Mouse (Mus musculus): ENCODE data around the gene Enpp4. TPM values are rescaled to one million over a fixed set of nuclear protein-coding genes. Genes with fewer than 3 reads are reported as not detected.

Enpp4 gene
- 5.4 and 6.5 TPM in 2 replicates for polyA plus RNA-seq (2015; fragmentation: Nextera tagmentation; extraction: Ambion mirVana)

DNA sequence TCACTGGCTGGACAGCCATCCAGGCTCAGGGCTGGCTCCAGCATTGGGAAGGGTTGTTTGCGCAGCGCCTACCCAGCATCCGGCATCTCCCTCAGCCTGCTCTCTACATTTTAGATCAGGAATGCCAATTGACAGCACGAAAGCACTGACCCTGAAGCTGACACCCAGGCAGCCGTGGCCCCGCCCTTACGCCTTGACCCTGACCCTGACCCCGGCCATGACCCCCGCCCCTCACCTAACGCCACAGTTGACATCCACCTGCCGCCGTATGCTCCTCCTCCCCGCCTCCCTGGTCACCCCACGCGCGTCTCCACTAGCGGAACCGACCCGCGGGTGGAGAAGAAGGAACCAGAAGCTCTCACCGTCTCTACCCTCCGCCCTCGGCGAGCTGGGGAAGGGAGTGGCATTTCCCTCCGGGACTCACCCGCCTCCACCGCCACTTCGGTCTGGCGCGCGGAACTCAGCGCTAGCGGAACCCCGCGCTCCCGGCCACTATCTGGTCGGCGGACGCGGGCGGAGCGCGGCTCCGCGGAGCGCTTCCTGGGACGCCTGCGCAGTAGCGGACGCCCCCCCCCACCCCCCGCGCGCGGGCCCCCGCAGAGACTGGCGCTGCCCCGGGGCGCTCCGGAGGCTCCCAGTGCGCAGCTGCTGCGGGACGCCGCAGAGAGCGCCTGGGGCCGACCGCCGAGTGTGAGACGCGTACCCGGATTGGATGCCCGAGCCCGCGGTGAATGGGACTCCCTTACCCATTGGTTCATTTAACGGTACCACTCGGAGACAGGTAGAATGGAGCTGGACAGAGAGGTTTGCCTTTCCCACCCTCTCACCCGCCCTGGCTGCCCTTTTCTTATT, at the start of gene Enpp4:
Enpp4 (minus strand) TSS at position 523 of the 852 bp plus-strand sequence.
- Histone ChIP-seq H3K4me1 (0 out of 2 replicates have a peak, but pooled peaks cover 6% of the 10 kb centered on the region), H3K9ac (peak within 1 kb of the TSS; percentile 66), H3K4me3 (peak within 1 kb of the TSS; percentile 80), H3K9me3 (no peaks in the 10 kb centered on the region), H3K36me3 (no peaks in the 10 kb centered on the region), H3K27me3 (no peaks in the 10 kb centered on the region), H3K27ac (peak within 1 kb of the TSS; percentile 55; the same call in 1 of the 2 replicates), H3K4me2 (peak within 1 kb of the TSS; percentile 96)
- peak; percentile 98 for ATAC-seq (ENCODE audit: borderline replicate concordance, extremely low read depth, low FRiP score, low TSS enrichment)
- under 1% methylated on average over 73 of the region's 76 CpGs for WGBS

GRCm38 (mm10) chr17:44155204-44155603, 49.6 kb upstream of the Enpp4 start:
- no peak for ATAC-seq (ENCODE audit: borderline replicate concordance, extremely low read depth, low FRiP score, low TSS enrichment)
- H3K27ac ChIP-seq = 0 out of 2 replicates have a peak overlapping the region, but pooled peaks have one; percentile 2
- no peaks in the 10 kb centered on the region for H3K36me3 ChIP-seq

GRCm38 (mm10) chr17:44153871-44154270, 48.3 kb upstream of the Enpp4 start:
- WGBS = 15% methylated on average over 5 of the region's 5 CpGs
- Histone ChIP-seq H3K4me3 (no peak overlapping the region), H3K9ac (no peak overlapping the region; the same call in 1 of the 2 replicates), H3K9me3 (no peaks in the 10 kb centered on the region), H3K36me3 (no peaks in the 10 kb centered on the region), H3K27ac (peak overlapping the region; percentile 70), H3K27me3 (no peaks in the 10 kb centered on the region), H3K4me2 (peak overlapping the region; percentile 19), H3K4me1 (peaks cover 14% of the 10 kb centered on the region; the same call in 1 of the 2 replicates)
- no peak for ATAC-seq (ENCODE audit: borderline replicate concordance, extremely low read depth, low FRiP score, low TSS enrichment)

More at GRCm38 (mm10) chr17:44155204-44155603, 49.6 kb upstream of the Enpp4 start:
- Histone ChIP-seq H3K4me3 (no peak overlapping the region), H3K9me3 (no peaks in the 10 kb centered on the region), H3K27me3 (no peaks in the 10 kb centered on the region), H3K9ac (no peak overlapping the region), H3K4me1 (peaks cover 14% of the 10 kb centered on the region; the same call in 1 of the 2 replicates), H3K4me2 (no peak overlapping the region)
- WGBS = 41% methylated on average over 2 of the region's 2 CpGs

GRCm38 (mm10) chr17:44151889-44152288, 46.3 kb upstream of the Enpp4 start:
- Histone ChIP-seq H3K27me3 (no peaks in the 10 kb centered on the region), H3K9ac (no peak overlapping the region), H3K9me3 (no peaks in the 10 kb centered on the region), H3K36me3 (no peaks in the 10 kb centered on the region), H3K4me2 (no peak overlapping the region), H3K4me1 (peaks cover 14% of the 10 kb centered on the region; the same call in 1 of the 2 replicates), H3K4me3 (no peak overlapping the region), H3K27ac (peak overlapping the region; percentile 13)
- ATAC-seq (ENCODE audit: borderline replicate concordance, extremely low read depth, low FRiP score, low TSS enrichment) = no peak
- 43% methylated on average over 8 of the region's 8 CpGs for WGBS

DNA sequence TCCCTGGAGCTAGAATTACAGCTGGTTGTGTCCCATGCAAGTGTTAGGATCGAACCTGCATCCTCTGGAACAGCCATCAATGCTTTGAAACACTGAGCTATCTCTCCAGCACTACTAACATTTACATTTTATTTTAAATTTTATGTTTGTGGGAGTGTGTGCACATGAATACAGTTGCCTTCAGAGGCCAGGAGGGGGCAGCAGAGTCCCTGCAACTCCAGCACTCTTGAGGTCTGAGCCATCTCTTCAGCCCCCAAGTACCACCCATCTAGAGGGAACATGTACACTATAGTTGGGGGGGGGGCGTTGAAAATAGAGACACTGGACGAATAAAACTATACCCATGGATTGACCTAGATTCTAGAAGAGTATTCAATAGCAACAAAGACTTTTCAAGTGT, 45.5 kb upstream of the Enpp4 start:
- no peak for ATAC-seq (ENCODE audit: borderline replicate concordance, extremely low read depth, low FRiP score, low TSS enrichment)
- WGBS = 64% methylated on average over 3 of the region's 3 CpGs
- Histone ChIP-seq H3K27me3 (no peaks in the 10 kb centered on the region), H3K36me3 (no peaks in the 10 kb centered on the region), H3K4me2 (no peak overlapping the region), H3K4me1 (peaks cover 14% of the 10 kb centered on the region; the same call in 1 of the 2 replicates), H3K4me3 (no peak overlapping the region), H3K9me3 (no peaks in the 10 kb centered on the region), H3K27ac (no peak overlapping the region), H3K9ac (no peak overlapping the region)

DNA sequence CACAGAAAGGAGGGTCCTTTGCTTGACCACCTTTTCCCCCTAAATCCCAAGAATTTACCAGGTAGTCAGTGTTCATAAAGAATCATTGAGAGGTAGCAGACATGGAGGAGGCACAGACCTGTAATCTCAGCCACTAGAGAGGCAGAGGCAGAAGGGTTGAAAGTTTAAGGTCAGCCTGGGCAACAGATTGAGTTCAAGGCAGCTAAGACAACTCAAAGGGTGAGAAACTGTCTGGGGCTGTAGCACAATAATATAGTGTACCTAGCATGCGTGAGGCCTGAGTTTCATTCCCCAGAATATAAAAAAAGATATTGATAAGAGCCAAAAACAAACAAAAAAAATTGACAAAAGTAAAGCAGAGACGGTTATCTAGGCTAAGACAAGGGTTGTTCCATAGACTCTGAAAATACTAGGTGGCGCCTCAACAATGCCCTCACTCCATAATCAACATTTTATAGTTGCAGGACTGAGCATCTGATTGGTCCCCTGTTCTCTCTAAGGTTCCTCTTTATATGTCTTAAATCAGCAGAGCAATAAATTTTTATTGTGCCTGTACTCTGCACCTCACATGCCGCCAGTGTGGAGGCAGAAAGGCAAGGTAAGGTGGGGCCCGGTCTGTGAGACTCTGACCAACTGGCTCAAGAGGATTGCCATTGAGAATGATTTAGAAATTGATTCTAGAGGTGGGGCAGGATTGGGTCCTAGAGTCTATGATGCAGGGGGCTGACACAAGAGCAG, 42.7 kb upstream of the Enpp4 start:
- WGBS = 83% methylated on average over 5 of the region's 5 CpGs
- Histone ChIP-seq H3K4me2 (no peak overlapping the region), H3K9ac (no peak overlapping the region), H3K9me3 (no peaks in the 10 kb centered on the region), H3K36me3 (no peaks in the 10 kb centered on the region), H3K27ac (no peak overlapping the region), H3K4me1 (0 out of 2 replicates have a peak, but pooled peaks cover 8% of the 10 kb centered on the region), H3K27me3 (no peaks in the 10 kb centered on the region), H3K4me3 (no peak overlapping the region)
- ATAC-seq (ENCODE audit: borderline replicate concordance, extremely low read depth, low FRiP score, low TSS enrichment) = no peak

DNA sequence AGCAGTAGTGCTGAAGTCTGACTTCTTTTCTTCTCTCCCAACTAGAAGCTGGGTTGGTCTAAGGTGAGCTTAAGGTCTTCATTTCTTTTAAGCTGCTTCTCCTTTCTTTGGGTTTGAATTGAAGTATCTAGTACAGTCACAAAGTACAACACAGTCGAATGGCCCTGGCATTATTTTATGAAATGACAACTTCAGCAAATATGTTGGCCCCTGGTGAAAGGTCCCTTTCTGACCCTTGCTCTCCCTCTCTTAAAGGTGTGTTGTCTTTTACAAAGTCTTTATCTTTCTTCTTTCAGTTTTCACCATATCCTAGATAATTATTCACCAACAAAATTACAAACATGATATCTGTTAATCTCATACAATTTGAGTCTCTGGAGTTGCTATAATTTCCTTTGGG, 40.2 kb upstream of the Enpp4 start:
- 72% methylated on average over 1 of the region's 1 CpGs for WGBS
- no peak for ATAC-seq (ENCODE audit: borderline replicate concordance, extremely low read depth, low FRiP score, low TSS enrichment)
- no peaks in the 10 kb centered on the region for H3K4me1 ChIP-seq
- no peaks in the 10 kb centered on the region for H3K36me3 ChIP-seq
- no peak overlapping the region for H3K27ac ChIP-seq
- no peak overlapping the region for H3K4me3 ChIP-seq
- no peak overlapping the region for H3K9ac ChIP-seq
- no peaks in the 10 kb centered on the region for H3K27me3 ChIP-seq
- no peaks in the 10 kb centered on the region for H3K9me3 ChIP-seq
- H3K4me2 ChIP-seq = no peak overlapping the region

DNA sequence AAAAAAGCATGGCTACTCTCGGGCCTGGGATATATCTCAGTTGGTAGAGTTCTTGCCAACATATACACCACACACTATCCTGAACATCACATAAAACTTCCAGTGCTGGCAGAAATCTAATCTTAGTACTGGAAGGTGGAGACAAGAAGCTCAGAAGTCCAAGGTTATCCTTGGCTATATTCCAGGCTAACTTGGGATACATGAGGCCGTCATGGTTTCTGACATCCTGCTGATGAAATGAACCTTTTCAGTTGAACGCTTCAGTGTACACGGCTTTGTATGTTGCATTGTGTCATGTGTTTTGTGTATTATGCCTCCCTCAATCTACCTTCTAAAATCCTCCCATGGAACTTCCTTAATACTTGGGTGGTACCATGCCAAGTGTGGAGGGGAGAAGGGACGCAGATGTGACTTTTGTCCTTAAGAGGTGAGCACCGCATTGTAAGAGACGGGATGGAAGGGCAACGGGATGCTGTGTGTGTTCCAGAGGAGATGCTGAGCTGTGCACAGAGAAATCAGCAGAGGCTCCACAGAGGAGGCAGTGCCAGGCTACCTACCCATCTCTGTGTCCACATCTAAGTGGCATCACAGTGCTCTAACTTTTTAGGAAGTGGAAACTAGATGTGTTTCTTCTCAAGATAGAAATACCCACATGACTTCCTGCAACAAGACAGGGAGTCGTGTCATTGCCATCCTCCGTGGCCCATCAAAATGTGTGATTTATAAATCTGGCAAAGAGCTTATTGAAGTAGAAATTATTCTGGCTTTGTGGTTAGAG, 31.4 kb upstream of the Enpp4 start:
- Histone ChIP-seq H3K4me2 (no peak overlapping the region), H3K36me3 (no peaks in the 10 kb centered on the region), H3K4me3 (no peak overlapping the region), H3K9me3 (no peaks in the 10 kb centered on the region), H3K9ac (no peak overlapping the region), H3K27ac (no peak overlapping the region), H3K4me1 (0 out of 2 replicates have a peak, but pooled peaks cover 5% of the 10 kb centered on the region), H3K27me3 (no peaks in the 10 kb centered on the region; the same call in 1 of the 2 replicates)
- WGBS = 83% methylated on average over 10 of the region's 10 CpGs
- ATAC-seq (ENCODE audit: borderline replicate concordance, extremely low read depth, low FRiP score, low TSS enrichment) = no peak

GRCm38 (mm10) chr17:44136018-44136417, 30.4 kb upstream of the Enpp4 start:
- 37% methylated on average over 8 of the region's 8 CpGs for WGBS

DNA sequence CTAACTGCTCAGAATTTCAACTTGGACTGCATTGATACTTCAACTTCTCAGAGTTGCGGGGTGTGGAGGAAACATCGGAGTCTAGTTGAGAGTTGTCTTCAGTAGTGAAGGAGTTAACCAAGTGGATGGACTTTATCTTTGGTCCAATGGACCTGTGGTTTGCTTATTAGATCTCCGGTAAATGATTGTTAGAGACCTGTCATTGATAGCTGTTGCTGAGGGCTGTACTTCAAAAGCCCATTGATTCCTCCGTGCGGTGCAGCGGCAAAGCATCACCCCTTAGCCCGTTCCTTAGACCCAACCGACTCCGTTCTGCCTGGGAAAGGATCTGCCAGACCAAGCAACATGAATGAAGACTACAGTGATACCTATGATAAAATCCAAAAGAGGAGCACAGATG, 28.9 kb upstream of the Enpp4 start:
- no peaks in the 10 kb centered on the region for H3K36me3 ChIP-seq
- no peak overlapping the region; the same call in 1 of the 2 replicates for H3K4me2 ChIP-seq
- no peak overlapping the region for H3K9ac ChIP-seq
- H3K27me3 ChIP-seq = no peaks in the 10 kb centered on the region; the same call in 1 of the 2 replicates
- H3K27ac ChIP-seq = no peak overlapping the region
- H3K4me1 ChIP-seq = 0 out of 2 replicates have a peak, but pooled peaks cover 5% of the 10 kb centered on the region
- no peak overlapping the region for H3K4me3 ChIP-seq
- 43% methylated on average over 9 of the region's 9 CpGs for WGBS
- ATAC-seq (ENCODE audit: borderline replicate concordance, extremely low read depth, low FRiP score, low TSS enrichment) = no peak
- H3K9me3 ChIP-seq = no peaks in the 10 kb centered on the region

More at GRCm38 (mm10) chr17:44136018-44136417, 30.4 kb upstream of the Enpp4 start:
- Histone ChIP-seq H3K27ac (no peak overlapping the region), H3K4me1 (0 out of 2 replicates have a peak, but pooled peaks cover 5% of the 10 kb centered on the region), H3K36me3 (no peaks in the 10 kb centered on the region), H3K9ac (no peak overlapping the region), H3K4me2 (peak overlapping the region; percentile 29; the same call in 1 of the 2 replicates), H3K9me3 (no peaks in the 10 kb centered on the region), H3K27me3 (no peaks in the 10 kb centered on the region; the same call in 1 of the 2 replicates), H3K4me3 (no peak overlapping the region)
- no peak for ATAC-seq (ENCODE audit: borderline replicate concordance, extremely low read depth, low FRiP score, low TSS enrichment)

GRCm38 (mm10) chr17:44134106-44134505, 28.5 kb upstream of the Enpp4 start:
- H3K36me3 ChIP-seq = no peaks in the 10 kb centered on the region
- no peaks in the 10 kb centered on the region for H3K9me3 ChIP-seq
- no peaks in the 10 kb centered on the region; the same call in 1 of the 2 replicates for H3K27me3 ChIP-seq
- H3K9ac ChIP-seq = no peak overlapping the region
- 0 out of 2 replicates have a peak, but pooled peaks cover 5% of the 10 kb centered on the region for H3K4me1 ChIP-seq
- no peak overlapping the region for H3K27ac ChIP-seq
- no peak for ATAC-seq (ENCODE audit: borderline replicate concordance, extremely low read depth, low FRiP score, low TSS enrichment)
- no peak overlapping the region for H3K4me2 ChIP-seq
- WGBS = 45% methylated on average over 6 of the region's 6 CpGs
- H3K4me3 ChIP-seq = no peak overlapping the region

Data from lung, embryonic 15.5 days (tissue).